Mouse (Mus musculus): ENCODE results near the gene Ptprk. TPM values are rescaled to one million over a fixed set of nuclear protein-coding genes. Genes with fewer than 3 reads are reported as not detected.

Gene Ptprk
- polyA plus RNA-seq, 2 experiments = 3.0 to 3.3 TPM

GRCm38 (mm10) chr10:28105247-28105646 is 30.6 kb downstream of the Ptprk start:
- TF ChIP-seq EP300 (IDR thresholded peaks at IDR 0.05; ENCODE audit: low read depth) (no peak), CTCF (IDR thresholded peaks at IDR 0.05; ENCODE audit: low read depth) (no peak)
- H3K27me3 ChIP-seq (ENCODE audit: control insufficient read depth, insufficient read depth, low read length) = no peaks in the 10 kb centered on the region
- no peak overlapping the region for H3K4me2 ChIP-seq (ENCODE audit: low read depth)
- no peaks in the 10 kb centered on the region for H3K36me3 ChIP-seq (replicated peaks; ENCODE audit: control insufficient read depth, insufficient read depth, low read depth)
- no peak overlapping the region for H3K9ac ChIP-seq (replicated peaks)
- no peaks in the 10 kb centered on the region for H3K9me3 ChIP-seq (ENCODE audit: control insufficient read depth, low read length)
- no peak overlapping the region for H3K4me3 ChIP-seq (ENCODE audit: insufficient read depth in 1 of 2, low read depth in 2 of 2, low read length in 2 of 2)
- no peaks in the 10 kb centered on the region for H3K4me1 ChIP-seq (replicated peaks; ENCODE audit: control insufficient read depth in 2 of 2, insufficient read depth in 2 of 2, low read length in 1 of 2)
- no peak overlapping the region for H3K27ac ChIP-seq
- peak; percentile 26; the same call in 1 of the 2 replicates for ATAC-seq (ENCODE audit: insufficient read depth)
- peak in 2 of 3 experiments; percentile 1 to 3 for DNase-seq (ENCODE audit: low read depth in 3 of 3, low spot score in 3 of 3)
- 61% methylated on average over 6 of the region's 6 CpGs for WGBS (ENCODE audit: insufficient replicate concordance)

GRCm38 (mm10) chr10:28112826-28113589 is 38.4 kb downstream of the Ptprk start:
- H3K9ac ChIP-seq (replicated peaks) = no peak overlapping the region
- no peak overlapping the region for H3K4me2 ChIP-seq (ENCODE audit: low read depth)
- ATAC-seq (ENCODE audit: insufficient read depth) (no peak), DNase-seq (ENCODE audit: low read depth in 3 of 3, low spot score in 3 of 3) (no peak)
- H3K27ac ChIP-seq = no peak overlapping the region
- no peaks in the 10 kb centered on the region for H3K4me1 ChIP-seq (replicated peaks; ENCODE audit: control insufficient read depth in 2 of 2, insufficient read depth in 2 of 2, low read length in 1 of 2)
- TF ChIP-seq CTCF (IDR thresholded peaks at IDR 0.05; ENCODE audit: low read depth) = no peak
- no peak for TF ChIP-seq EP300 (IDR thresholded peaks at IDR 0.05; ENCODE audit: low read depth)
- H3K27me3 ChIP-seq (ENCODE audit: control insufficient read depth, insufficient read depth, low read length) = no peaks in the 10 kb centered on the region
- H3K36me3 ChIP-seq (replicated peaks; ENCODE audit: control insufficient read depth, insufficient read depth, low read depth) = no peaks in the 10 kb centered on the region
- 48% methylated on average over 8 of the region's 8 CpGs for WGBS (ENCODE audit: insufficient replicate concordance)
- H3K4me3 ChIP-seq (ENCODE audit: insufficient read depth in 1 of 2, low read depth in 2 of 2, low read length in 2 of 2) = no peak overlapping the region
- H3K9me3 ChIP-seq (ENCODE audit: control insufficient read depth, low read length) = no peaks in the 10 kb centered on the region

GRCm38 (mm10) chr10:28113879-28114278 is 39.3 kb downstream of the Ptprk start:
- ATAC-seq (ENCODE audit: insufficient read depth) (no peak), DNase-seq (ENCODE audit: low read depth in 3 of 3, low spot score in 3 of 3) (no peak)
- no peaks in the 10 kb centered on the region for H3K4me1 ChIP-seq (replicated peaks; ENCODE audit: control insufficient read depth in 2 of 2, insufficient read depth in 2 of 2, low read length in 1 of 2)
- H3K4me3 ChIP-seq (ENCODE audit: insufficient read depth in 1 of 2, low read depth in 2 of 2, low read length in 2 of 2) = no peak overlapping the region
- TF ChIP-seq CTCF (IDR thresholded peaks at IDR 0.05; ENCODE audit: low read depth) = no peak
- TF ChIP-seq EP300 (IDR thresholded peaks at IDR 0.05; ENCODE audit: low read depth) = no peak
- 51% methylated on average over 3 of the region's 3 CpGs for WGBS (ENCODE audit: insufficient replicate concordance)
- H3K4me2 ChIP-seq (ENCODE audit: low read depth) = no peak overlapping the region
- no peaks in the 10 kb centered on the region for H3K9me3 ChIP-seq (ENCODE audit: control insufficient read depth, low read length)
- no peaks in the 10 kb centered on the region for H3K27me3 ChIP-seq (ENCODE audit: control insufficient read depth, insufficient read depth, low read length)
- no peak overlapping the region for H3K9ac ChIP-seq (replicated peaks)
- H3K27ac ChIP-seq = no peak overlapping the region
- no peaks in the 10 kb centered on the region for H3K36me3 ChIP-seq (replicated peaks; ENCODE audit: control insufficient read depth, insufficient read depth, low read depth)

GRCm38 (mm10) chr10:28116982-28117381 is 42.4 kb downstream of the Ptprk start:
- H3K9me3 ChIP-seq (ENCODE audit: control insufficient read depth, low read length) = no peaks in the 10 kb centered on the region
- no peaks in the 10 kb centered on the region for H3K4me1 ChIP-seq (replicated peaks; ENCODE audit: control insufficient read depth in 2 of 2, insufficient read depth in 2 of 2, low read length in 1 of 2)
- H3K4me3 ChIP-seq (ENCODE audit: insufficient read depth in 1 of 2, low read depth in 2 of 2, low read length in 2 of 2) = no peak overlapping the region
- H3K27ac ChIP-seq = no peak overlapping the region
- H3K27me3 ChIP-seq (ENCODE audit: control insufficient read depth, insufficient read depth, low read length) = no peaks in the 10 kb centered on the region
- no peak overlapping the region for H3K9ac ChIP-seq (replicated peaks)
- DNase-seq (ENCODE audit: low read depth in 3 of 3, low spot score in 3 of 3) (no peak), ATAC-seq (ENCODE audit: insufficient read depth) (no peak)
- TF ChIP-seq CTCF (IDR thresholded peaks at IDR 0.05; ENCODE audit: low read depth) (no peak), EP300 (IDR thresholded peaks at IDR 0.05; ENCODE audit: low read depth) (no peak)
- H3K36me3 ChIP-seq (replicated peaks; ENCODE audit: control insufficient read depth, insufficient read depth, low read depth) = no peaks in the 10 kb centered on the region
- H3K4me2 ChIP-seq (ENCODE audit: low read depth) = no peak overlapping the region

GRCm38 (mm10) chr10:28118783-28119365 is 44.3 kb downstream of the Ptprk start:
- Histone ChIP-seq H3K36me3 (replicated peaks; ENCODE audit: control insufficient read depth, insufficient read depth, low read depth) (no peaks in the 10 kb centered on the region), H3K9ac (replicated peaks) (no peak overlapping the region), H3K9me3 (ENCODE audit: control insufficient read depth, low read length) (no peaks in the 10 kb centered on the region), H3K4me1 (replicated peaks; ENCODE audit: control insufficient read depth in 2 of 2, insufficient read depth in 2 of 2, low read length in 1 of 2) (no peaks in the 10 kb centered on the region), H3K27ac (no peak overlapping the region), H3K4me2 (ENCODE audit: low read depth) (no peak overlapping the region), H3K27me3 (ENCODE audit: control insufficient read depth, insufficient read depth, low read length) (no peaks in the 10 kb centered on the region), H3K4me3 (ENCODE audit: insufficient read depth in 1 of 2, low read depth in 2 of 2, low read length in 2 of 2) (no peak overlapping the region)
- ATAC-seq (ENCODE audit: insufficient read depth) (no peak), DNase-seq (ENCODE audit: low read depth in 3 of 3, low spot score in 3 of 3) (peak in 1 of 3 experiments; percentile 1)
- WGBS (ENCODE audit: insufficient replicate concordance) = 53% methylated on average over 6 of the region's 6 CpGs
- TF ChIP-seq EP300 (IDR thresholded peaks at IDR 0.05; ENCODE audit: low read depth) (no peak), CTCF (IDR thresholded peaks at IDR 0.05; ENCODE audit: low read depth) (no peak)
